ENCODE assay signal across 8 mouse cellular contexts in the genomic region with DNA sequence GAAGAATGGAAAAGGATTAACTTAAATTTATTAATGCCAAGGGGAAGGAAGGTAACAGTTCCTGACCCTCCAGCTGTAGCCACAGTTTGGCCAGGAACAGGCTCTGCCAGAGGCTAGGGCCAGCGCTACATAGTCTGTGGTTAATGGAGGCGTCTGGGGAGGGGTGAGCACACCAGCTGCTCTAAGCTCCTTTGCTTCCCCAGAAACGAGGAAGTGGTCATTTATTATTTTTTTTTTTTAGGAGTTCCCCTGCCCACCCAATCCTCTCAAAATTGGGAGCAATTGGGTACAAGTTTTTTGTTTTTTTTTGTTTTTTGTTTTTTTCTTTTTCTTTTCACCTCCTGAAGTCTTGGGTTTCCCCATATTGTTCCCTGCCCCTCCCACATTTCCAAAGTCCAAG. TPM values are rescaled to one million over a fixed set of nuclear protein-coding genes. Genes with fewer than 3 reads are reported as not detected.
A peak's percentile ranks its signal among the peaks of the same experiment; 100 is the strongest.
DNase-seq lines count a peak whose midpoint lies in the region; ATAC-seq and TF ChIP-seq lines count a peak whose summit lies in the region.

No protein-coding gene starts in this region.

- ATAC-seq in forebrain, embryonic 15.5 days (replicated peaks) = no peak
- ATAC-seq in liver, embryonic 14.5 days (ENCODE audit: insufficient read depth) = no peak

- no peaks in the 10 kb centered on the region for H3K27me3 ChIP-seq in forebrain, embryonic 15.5 days
- H3K27me3 ChIP-seq in liver, embryonic 14.5 days (ENCODE audit: control insufficient read depth, insufficient read depth, low read length) = no peaks in the 10 kb centered on the region

- peaks cover 48% of the 10 kb centered on the region for H3K36me3 ChIP-seq in forebrain, embryonic 15.5 days
- H3K36me3 ChIP-seq in liver, embryonic 14.5 days (replicated peaks; ENCODE audit: control insufficient read depth, insufficient read depth, low read depth) = peaks cover 28% of the 10 kb centered on the region

- DNase-seq in cerebellum, adult 9-11 months = peak; percentile 16
- DNase-seq in cerebellum, adult 11 months = no peak
- peak; percentile 57 for DNase-seq in A20 (ENCODE audit: low read depth, low spot score)
- no peak for DNase-seq in liver, embryonic 14.5 days (ENCODE audit: low read depth in 3 of 3, low spot score in 3 of 3)
- no peak for DNase-seq in right cerebral cortex, postnatal 10 days (ENCODE audit: low spot score in 2 of 2)
- DNase-seq in thymus, postnatal 10 days (ENCODE audit: low spot score in 2 of 2) = no peak
- no peak for DNase-seq in cerebellum, postnatal 36 days

- TF ChIP-seq EP300 in liver, embryonic 14.5 days (IDR thresholded peaks at IDR 0.05; ENCODE audit: low read depth) = no peak

- peak overlapping the region; percentile 86; the same call in 1 of the 2 replicates for H3K9ac ChIP-seq in forebrain, embryonic 15.5 days (replicated peaks)
- H3K9ac ChIP-seq in liver, embryonic 14.5 days (replicated peaks) = peak overlapping the region; percentile 98

- TF ChIP-seq CTCF in liver, embryonic 14.5 days (IDR thresholded peaks at IDR 0.05; ENCODE audit: low read depth) = no peak

- H3K4me1 ChIP-seq in forebrain, embryonic 15.5 days = peaks cover 34% of the 10 kb centered on the region
- H3K4me1 ChIP-seq in liver, embryonic 14.5 days (replicated peaks; ENCODE audit: control insufficient read depth in 2 of 2, insufficient read depth in 2 of 2, low read length in 1 of 2) = peaks cover 26 to 27% of the 10 kb centered on the region in 2 experiments

- peak overlapping the region; percentile 87 for H3K4me2 ChIP-seq in forebrain, embryonic 15.5 days (replicated peaks)
- peak overlapping the region; percentile 93 for H3K4me2 ChIP-seq in liver, embryonic 14.5 days (ENCODE audit: low read depth)

- H3K9me3 ChIP-seq in forebrain, embryonic 15.5 days = no peaks in the 10 kb centered on the region
- H3K9me3 ChIP-seq in liver, embryonic 14.5 days (ENCODE audit: control insufficient read depth, low read length) = no peaks in the 10 kb centered on the region

- WGBS in forebrain, embryonic 15.5 days = 27% methylated on average over 3 of the region's 3 CpGs
- 9% methylated on average over 3 of the region's 3 CpGs for WGBS in liver, embryonic 14.5 days (ENCODE audit: insufficient replicate concordance)

- H3K4me3 ChIP-seq in forebrain, embryonic 15.5 days = peak overlapping the region; percentile 81
- H3K4me3 ChIP-seq in liver, embryonic 14.5 days (ENCODE audit: insufficient read depth in 1 of 2, low read depth in 2 of 2, low read length in 2 of 2) = peak overlapping the region; percentile 41 to 83; a peak in 3 of 4 replicates

- no peak overlapping the region for H3K27ac ChIP-seq in forebrain, embryonic 15.5 days (replicated peaks)
- peak overlapping the region; percentile 86 for H3K27ac ChIP-seq in liver, embryonic 14.5 days

RNA-seq across cellular contexts. Expression of gene Supt16, which starts 0.9 kb away (rescaled TPM):
- polyA plus RNA-seq in forebrain, embryonic 15.5 days (2015; fragmentation: Nextera tagmentation; extraction: Ambion mirVana) = 56.1 and 58.9 TPM in 2 replicates
- 15.4 and 25.2 TPM in 2 replicates for polyA plus RNA-seq in liver, embryonic 14.5 days (2012; rRNA removed)
- polyA plus RNA-seq in liver, embryonic 14.5 days (2014; fragmentation: Nextera tagmentation; extraction: Ambion mirVana) = 35.6 and 39.9 TPM in 2 replicates

RNA-seq across cellular contexts. Expression of gene Chd8, which starts 59.4 kb away (rescaled TPM):
- 39.7 and 47.9 TPM in 2 replicates for polyA plus RNA-seq in forebrain, embryonic 15.5 days (2015; fragmentation: Nextera tagmentation; extraction: Ambion mirVana)
- 9.7 and 13.1 TPM in 2 replicates for polyA plus RNA-seq in liver, embryonic 14.5 days (2012; rRNA removed)
- 13.9 and 14.0 TPM in 2 replicates for polyA plus RNA-seq in liver, embryonic 14.5 days (2014; fragmentation: Nextera tagmentation; extraction: Ambion mirVana)

Comparison
In these comparisons a context has a peak if more than half of its experiments do, and no peak if none do; other contexts are left out.
1. DNase-seq: peak in cerebellum, adult 9-11 months (single experiment) and A20 (single experiment); none in cerebellum, adult 11 months (single experiment), liver, embryonic 14.5 days (0 of 3), right cerebral cortex, postnatal 10 days (0 of 2), thymus, postnatal 10 days (0 of 2) and cerebellum, postnatal 36 days (0 of 2).